Mouse (Mus musculus) left cerebral cortex, adult 8-10 months (tissue): ENCODE measurements around the gene Itch. TPM values are rescaled to one million over a fixed set of nuclear protein-coding genes. Genes with fewer than 3 reads are reported as not detected.
"Not testable (repeated sequence)": the region's sequence is repeated elsewhere in the genome, so short reads cannot be mapped to it uniquely, and the experiment has no call there.

Experiments used
- DNase-seq, 2 experiments: peaks; one replicate each; pipeline ENCODE4 v3.0.0; 2022; ENCODE audit warnings: low spot score in 2 of 2
- total RNA-seq, 4 experiments: library from RNA; stranded (reverse); gene quantifications; 2 replicates each; pipeline ENCODE4 v1.2.4; 2022

Gene Itch
- total RNA-seq, 4 experiments from 2014 or later, result 49.5 to 57.9 (median 51.9) TPM

- no peak for DNase-seq
Measured at GRCm38 (mm10) chr2:155142025-155142555, 8.8 kb downstream of the Itch start.

GRCm38 (mm10) chr2:155149296-155149695, 16.0 kb downstream of the Itch start:
- not testable (repeated sequence) for DNase-seq

GRCm38 (mm10) chr2:155207419-155207818, 74.1 kb downstream of the Itch start:
- no peak for DNase-seq

- DNase-seq, result no peak
Measured at GRCm38 (mm10) chr2:155223145-155223544, 89.8 kb downstream of the Itch start.

- no peak for DNase-seq
Measured at GRCm38 (mm10) chr2:155224721-155225120, 91.4 kb downstream of the Itch start.

GRCm38 (mm10) chr2:155235746-155236361, 102.5 kb downstream of the Itch start:
- DNase-seq, result no peak

- DNase-seq, result peak; percentile 96 to 100
Measured at GRCm38 (mm10) chr2:155236362-155236992, 103.2 kb downstream of the Itch start, which contains the start of gene Dynlrb1. TSS of gene Dynlrb1 (plus strand) at chr2:155236533.

- DNase-seq, result no peak
Measured at GRCm38 (mm10) chr2:155237276-155237675, 104.0 kb downstream of the Itch start.

GRCm38 (mm10) chr2:155240915-155241314, 107.6 kb downstream of the Itch start:
- no peak for DNase-seq

- no peak for DNase-seq
Measured at GRCm38 (mm10) chr2:155242296-155242855, 109.1 kb downstream of the Itch start.

GRCm38 (mm10) chr2:155246231-155246630, 112.9 kb downstream of the Itch start:
- no peak for DNase-seq

GRCm38 (mm10) chr2:155248206-155248605, 114.9 kb downstream of the Itch start:
- no peak for DNase-seq

- DNase-seq, result no peak
Measured at GRCm38 (mm10) chr2:155248718-155249117, 115.4 kb downstream of the Itch start.

GRCm38 (mm10) chr2:155249588-155249987, 116.3 kb downstream of the Itch start:
- no peak for DNase-seq

- DNase-seq, result no peak
Measured at GRCm38 (mm10) chr2:155265526-155265925, 132.2 kb downstream of the Itch start.

- DNase-seq, result no peak
Measured at GRCm38 (mm10) chr2:155266896-155267295, 133.6 kb downstream of the Itch start.

GRCm38 (mm10) chr2:155271957-155272356, 138.6 kb downstream of the Itch start:
- no peak for DNase-seq

GRCm38 (mm10) chr2:155272396-155273170, 139.3 kb downstream of the Itch start:
- no peak for DNase-seq

- no peak for DNase-seq
Measured at GRCm38 (mm10) chr2:155273603-155274002, 140.3 kb downstream of the Itch start.

- DNase-seq, result peak; percentile 97 to 98
Measured at GRCm38 (mm10) chr2:155276195-155276594, 142.9 kb downstream of the Itch start, which contains the start of gene Map1lc3a. TSS of gene Map1lc3a (plus strand) at chr2:155276297.
